Mouse (Mus musculus): ENCODE measurements around the gene Spty2d1. TPM values are rescaled to one million over a fixed set of nuclear protein-coding genes. Genes with fewer than 3 reads are reported as not detected.
A peak's percentile ranks its signal among the peaks of the same experiment; 100 is the strongest.
"Not testable (repeated sequence)": the region's sequence is repeated elsewhere in the genome, so short reads cannot be mapped to it uniquely, and the experiment has no call there.

Gene Spty2d1
- 33.4 and 38.7 TPM in 2 replicates for total RNA-seq (2017)

- peak; percentile 83 for ATAC-seq (replicated peaks; ENCODE audit: low read depth, poor library complexity, severe bottlenecking)
Observed at GRCm38 (mm10) chr7:47008168-47008993, at the start of gene Spty2d1. Gene Spty2d1, minus strand, starts transcription at chr7:47008411.

- no peak for ATAC-seq (replicated peaks; ENCODE audit: low read depth, poor library complexity, severe bottlenecking)
Observed at GRCm38 (mm10) chr7:47056273-47056672, 48.1 kb upstream of the Spty2d1 start.

GRCm38 (mm10) chr7:47055744-47056143 lies 47.5 kb upstream of the Spty2d1 start:
- peak; percentile 55 for ATAC-seq (replicated peaks; ENCODE audit: low read depth, poor library complexity, severe bottlenecking)

GRCm38 (mm10) chr7:47054666-47055065 lies 46.5 kb upstream of the Spty2d1 start:
- no peak for ATAC-seq (replicated peaks; ENCODE audit: low read depth, poor library complexity, severe bottlenecking)

GRCm38 (mm10) chr7:47053287-47053686 lies 45.1 kb upstream of the Spty2d1 start:
- no peak for ATAC-seq (replicated peaks; ENCODE audit: low read depth, poor library complexity, severe bottlenecking)

- no peak for ATAC-seq (replicated peaks; ENCODE audit: low read depth, poor library complexity, severe bottlenecking)
Observed at GRCm38 (mm10) chr7:47052276-47052675, 44.1 kb upstream of the Spty2d1 start.

GRCm38 (mm10) chr7:47051404-47052151 lies 43.4 kb upstream of the Spty2d1 start:
- ATAC-seq (replicated peaks; ENCODE audit: low read depth, poor library complexity, severe bottlenecking), result peak; percentile 62

- peak; percentile 2; the same call in 1 of the 2 replicates for ATAC-seq (replicated peaks; ENCODE audit: low read depth, poor library complexity, severe bottlenecking)
Observed at GRCm38 (mm10) chr7:47050766-47051165, 42.6 kb upstream of the Spty2d1 start.

- ATAC-seq (replicated peaks; ENCODE audit: low read depth, poor library complexity, severe bottlenecking), result peak; percentile 86
Observed at GRCm38 (mm10) chr7:47050366-47050765, 42.2 kb upstream of the Spty2d1 start, which contains the start of gene Tmem86a. Gene Tmem86a, plus strand, starts transcription at chr7:47050601.

- no peak for ATAC-seq (replicated peaks; ENCODE audit: low read depth, poor library complexity, severe bottlenecking)
Observed at GRCm38 (mm10) chr7:47042823-47043490, 34.7 kb upstream of the Spty2d1 start.

GRCm38 (mm10) chr7:47042121-47042520 lies 33.9 kb upstream of the Spty2d1 start:
- no peak for ATAC-seq (replicated peaks; ENCODE audit: low read depth, poor library complexity, severe bottlenecking)

- ATAC-seq (replicated peaks; ENCODE audit: low read depth, poor library complexity, severe bottlenecking), result no peak
Observed at GRCm38 (mm10) chr7:47041706-47042105, 33.5 kb upstream of the Spty2d1 start.

GRCm38 (mm10) chr7:47035426-47035825 lies 27.2 kb upstream of the Spty2d1 start:
- no peak for ATAC-seq (replicated peaks; ENCODE audit: low read depth, poor library complexity, severe bottlenecking)

GRCm38 (mm10) chr7:47034785-47035384 lies 26.7 kb upstream of the Spty2d1 start:
- ATAC-seq (replicated peaks; ENCODE audit: low read depth, poor library complexity, severe bottlenecking), result no peak

GRCm38 (mm10) chr7:47031371-47031770 lies 23.2 kb upstream of the Spty2d1 start:
- peak; percentile 52 for ATAC-seq (replicated peaks; ENCODE audit: low read depth, poor library complexity, severe bottlenecking)

GRCm38 (mm10) chr7:47030517-47031193 lies 22.4 kb upstream of the Spty2d1 start:
- peak; percentile 36; the same call in 1 of the 2 replicates for ATAC-seq (replicated peaks; ENCODE audit: low read depth, poor library complexity, severe bottlenecking)

- no peak for ATAC-seq (replicated peaks; ENCODE audit: low read depth, poor library complexity, severe bottlenecking)
Observed at GRCm38 (mm10) chr7:47027520-47027919, 19.3 kb upstream of the Spty2d1 start.

GRCm38 (mm10) chr7:47026899-47027298 lies 18.7 kb upstream of the Spty2d1 start:
- ATAC-seq (replicated peaks; ENCODE audit: low read depth, poor library complexity, severe bottlenecking), result not testable (repeated sequence)

- ATAC-seq (replicated peaks; ENCODE audit: low read depth, poor library complexity, severe bottlenecking), result no peak
Observed at GRCm38 (mm10) chr7:47025429-47025828, 17.2 kb upstream of the Spty2d1 start.

GRCm38 (mm10) chr7:47024454-47024853 lies 16.2 kb upstream of the Spty2d1 start:
- ATAC-seq (replicated peaks; ENCODE audit: low read depth, poor library complexity, severe bottlenecking), result no peak
